Mouse (Mus musculus): ENCODE measurements around the gene Svbp. TPM values are rescaled to one million over a fixed set of nuclear protein-coding genes. Genes with fewer than 3 reads are reported as not detected.

Gene Svbp
- polyA plus RNA-seq, 1 experiment from 2014 or later, result 123 TPM

GRCm38 (mm10) chr4:119247462-119248235, 52.5 kb downstream of the Svbp start:
- peak overlapping the region; percentile 49; the same call in 1 of the 2 replicates for H3K9ac ChIP-seq (ENCODE audit: low read length)
- H3K27me3 ChIP-seq (ENCODE audit: control insufficient read depth, insufficient read depth, low read depth, low read length), result no peaks in the 10 kb centered on the region
- H3K36me3 ChIP-seq (ENCODE audit: control insufficient read depth, insufficient read depth, low read length), result 0 out of 2 replicates have a peak, but pooled peaks cover 3% of the 10 kb centered on the region
- H3K4me1 ChIP-seq (replicated peaks; ENCODE audit: control insufficient read depth, insufficient read depth, low read length), result peaks cover 29% of the 10 kb centered on the region
- peak; percentile 81 for ATAC-seq (ENCODE audit: low read depth)
- no peaks in the 10 kb centered on the region for H3K9me3 ChIP-seq (ENCODE audit: control insufficient read depth, low read length)
- no peak overlapping the region for H3K4me2 ChIP-seq (ENCODE audit: low read depth, low read length)
- H3K27ac ChIP-seq (ENCODE audit: low read length), result peak overlapping the region; percentile 51
- no peak overlapping the region for H3K4me3 ChIP-seq (ENCODE audit: low read length)
- WGBS, result 38% methylated on average over 13 of the region's 13 CpGs

GRCm38 (mm10) chr4:119248407-119248965, 53.4 kb downstream of the Svbp start:
- no peak overlapping the region for H3K4me3 ChIP-seq (ENCODE audit: low read length)
- peak; percentile 43; the same call in 1 of the 2 replicates for ATAC-seq (ENCODE audit: low read depth)
- 66% methylated on average over 11 of the region's 11 CpGs for WGBS
- no peak overlapping the region for H3K9ac ChIP-seq (ENCODE audit: low read length)
- no peak overlapping the region for H3K4me2 ChIP-seq (ENCODE audit: low read depth, low read length)
- peak overlapping the region; percentile 51 for H3K27ac ChIP-seq (ENCODE audit: low read length)
- H3K9me3 ChIP-seq (ENCODE audit: control insufficient read depth, low read length), result no peaks in the 10 kb centered on the region
- 0 out of 2 replicates have a peak, but pooled peaks cover 3% of the 10 kb centered on the region for H3K36me3 ChIP-seq (ENCODE audit: control insufficient read depth, insufficient read depth, low read length)
- H3K27me3 ChIP-seq (ENCODE audit: control insufficient read depth, insufficient read depth, low read depth, low read length), result no peaks in the 10 kb centered on the region
- peaks cover 29% of the 10 kb centered on the region for H3K4me1 ChIP-seq (replicated peaks; ENCODE audit: control insufficient read depth, insufficient read depth, low read length)

Other genes with a start within 250 kb of the Svbp start
- gene Lao1, start 233.7 kb upstream of the Svbp start, polyA plus RNA-seq (2015; fragmentation: Nextera tagmentation; extraction: Ambion mirVana), result not detected in 2 replicates
- gene Slc2a1, start 86.6 kb upstream of the Svbp start, polyA plus RNA-seq (2015; fragmentation: Nextera tagmentation; extraction: Ambion mirVana), result 89.7 and 95.7 TPM in 2 replicates
- gene Zfp691, start 21.1 kb upstream of the Svbp start, polyA plus RNA-seq (2015; fragmentation: Nextera tagmentation; extraction: Ambion mirVana), result 9.0 and 9.3 TPM in 2 replicates
- gene Ermap, start 5.3 kb upstream of the Svbp start, polyA plus RNA-seq (2015; fragmentation: Nextera tagmentation; extraction: Ambion mirVana), result 1.4 and 4.3 TPM in 2 replicates
- gene Tmem269, start 22.9 kb downstream of the Svbp start, polyA plus RNA-seq (2015; fragmentation: Nextera tagmentation; extraction: Ambion mirVana), result not detected in 2 replicates
- gene AU022252, start 37.4 kb downstream of the Svbp start, polyA plus RNA-seq (2015; fragmentation: Nextera tagmentation; extraction: Ambion mirVana), result 26.5 and 30.8 TPM in 2 replicates
- gene P3h1, start 37.6 kb downstream of the Svbp start, polyA plus RNA-seq (2015; fragmentation: Nextera tagmentation; extraction: Ambion mirVana), result 34.9 and 36.2 TPM in 2 replicates
- gene Cldn19, start 60.1 kb downstream of the Svbp start, polyA plus RNA-seq (2015; fragmentation: Nextera tagmentation; extraction: Ambion mirVana), result 0.15 and 0.18 TPM in 2 replicates
- 412 and 442 TPM in 2 replicates for gene Ybx1, start 99.3 kb downstream of the Svbp start, polyA plus RNA-seq (2015; fragmentation: Nextera tagmentation; extraction: Ambion mirVana)
- gene Ppih, start 125.2 kb downstream of the Svbp start, polyA plus RNA-seq (2015; fragmentation: Nextera tagmentation; extraction: Ambion mirVana), result 86.8 and 91.9 TPM in 2 replicates
- 6.1 and 9.3 TPM in 2 replicates for gene Ccdc30, start 220.2 kb downstream of the Svbp start, polyA plus RNA-seq (2015; fragmentation: Nextera tagmentation; extraction: Ambion mirVana)
- 31.5 and 33.9 TPM in 2 replicates for gene Ppcs, start 227.1 kb downstream of the Svbp start, polyA plus RNA-seq (2015; fragmentation: Nextera tagmentation; extraction: Ambion mirVana)
- gene Zmynd12, start 227.5 kb downstream of the Svbp start, polyA plus RNA-seq (2015; fragmentation: Nextera tagmentation; extraction: Ambion mirVana), result 2.0 and 2.1 TPM in 2 replicates

Measured in lung, embryonic 16.5 days (tissue).